Mouse (Mus musculus): Measurements from ENCODE around the gene Ccdc40.

DNA sequence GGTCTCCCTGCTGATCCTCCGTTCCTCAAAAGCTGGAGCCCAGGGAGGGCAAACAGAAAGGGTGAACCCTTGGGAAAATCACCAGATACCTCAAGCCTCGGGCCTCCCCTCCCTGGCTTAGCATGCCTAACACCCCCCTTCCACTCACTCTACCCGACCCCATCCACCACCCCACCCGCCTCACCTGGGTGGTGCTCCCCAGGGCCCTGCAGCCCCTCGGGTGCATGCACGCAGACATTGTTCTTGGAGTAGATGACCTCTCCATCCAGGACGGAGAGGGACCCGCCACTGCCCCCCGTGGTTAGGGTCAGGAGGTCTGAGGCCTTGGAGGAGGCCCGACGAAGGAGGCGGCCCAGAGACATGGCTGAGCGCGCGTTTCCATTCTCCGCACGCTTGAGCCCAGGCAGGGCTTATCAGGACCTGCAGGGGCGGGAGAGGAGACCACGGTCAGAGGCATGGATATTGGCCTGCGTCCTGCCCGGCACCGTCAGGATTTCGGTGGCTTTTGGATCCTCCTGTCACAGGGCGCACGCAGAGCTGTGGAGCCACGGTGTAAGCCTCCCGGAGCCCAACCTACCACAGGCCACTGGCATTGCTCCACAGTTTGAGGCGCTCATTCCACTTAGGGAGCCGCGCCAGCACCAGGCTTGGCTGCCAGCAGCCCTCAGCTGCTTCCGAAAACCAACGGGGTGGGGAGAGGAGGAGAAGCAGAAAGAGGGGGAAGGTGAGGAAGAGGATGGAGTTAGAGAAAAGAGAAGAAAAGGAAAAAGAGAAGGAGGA lies 17.9 kb upstream of the Ccdc40 start:
- no peak for TF ChIP-seq GATA1 (IDR thresholded peaks at IDR 0.05; ENCODE audit: borderline replicate concordance, low read length)
- TF ChIP-seq FLI1 (IDR thresholded peaks at IDR 0.05; ENCODE audit: low read length): no peak

Data from megakaryocyte, embryonic 14.5 days (primary cell).